Mouse (Mus musculus): Measurements from ENCODE around the gene Casc1.

The Casc1 gene

DNA sequence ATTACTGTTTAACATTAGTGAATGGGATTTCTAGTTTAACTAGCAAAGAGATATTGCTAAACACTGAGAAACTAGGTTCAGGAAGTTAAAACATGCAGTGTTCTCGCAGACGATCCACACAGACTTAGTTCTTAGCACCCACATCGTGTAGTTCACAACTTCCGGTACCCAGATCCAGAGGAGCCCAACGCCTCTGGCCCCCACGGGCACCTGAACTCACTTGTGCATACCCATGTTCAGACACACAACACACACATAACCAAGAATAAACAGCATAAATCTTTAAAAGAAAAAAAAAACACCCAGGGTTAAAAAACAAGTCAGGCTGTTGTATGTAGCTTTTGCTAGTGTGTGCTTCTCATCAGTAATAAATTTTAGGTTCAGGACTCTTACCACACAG is 6.4 kb downstream of the Casc1 start:
- in situ Hi-C loops (cut with MboI, MseI) = no loop called here

DNA sequence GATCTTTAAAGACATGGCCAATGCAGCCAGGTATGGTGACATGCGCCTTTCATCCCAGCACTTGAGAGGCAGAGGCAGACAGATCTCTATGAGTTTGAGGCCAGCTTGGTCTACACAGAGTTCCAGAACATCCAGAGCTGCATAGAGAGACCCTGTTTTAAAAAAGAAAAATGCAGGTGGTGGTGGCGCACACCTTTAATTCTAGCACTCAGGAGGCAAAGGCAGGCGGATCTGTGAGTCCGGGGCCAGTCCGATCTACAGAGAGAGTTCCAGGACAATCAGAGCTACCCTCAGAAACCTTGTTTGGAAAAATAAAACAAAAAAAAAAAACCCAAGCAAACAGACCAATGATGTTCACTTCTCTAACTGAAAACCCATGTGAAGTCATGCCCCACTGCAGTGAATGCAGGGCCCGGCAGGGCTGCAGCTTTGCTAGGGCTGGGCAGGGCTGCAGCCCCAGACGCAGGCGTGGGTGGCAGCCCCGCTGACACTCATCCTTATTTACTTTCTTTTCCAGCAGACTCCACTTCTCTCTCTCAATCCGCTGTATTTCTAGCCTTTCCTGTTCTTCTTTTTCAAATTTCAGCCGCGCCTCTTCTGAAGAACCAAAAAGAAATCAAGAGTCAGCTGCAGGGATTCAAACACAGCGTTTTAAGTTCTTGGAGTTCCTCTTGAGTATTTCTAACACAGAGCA is 8.2 kb downstream of the Casc1 start:
- in situ Hi-C loops (cut with MboI, MseI) = no loop called here

DNA sequence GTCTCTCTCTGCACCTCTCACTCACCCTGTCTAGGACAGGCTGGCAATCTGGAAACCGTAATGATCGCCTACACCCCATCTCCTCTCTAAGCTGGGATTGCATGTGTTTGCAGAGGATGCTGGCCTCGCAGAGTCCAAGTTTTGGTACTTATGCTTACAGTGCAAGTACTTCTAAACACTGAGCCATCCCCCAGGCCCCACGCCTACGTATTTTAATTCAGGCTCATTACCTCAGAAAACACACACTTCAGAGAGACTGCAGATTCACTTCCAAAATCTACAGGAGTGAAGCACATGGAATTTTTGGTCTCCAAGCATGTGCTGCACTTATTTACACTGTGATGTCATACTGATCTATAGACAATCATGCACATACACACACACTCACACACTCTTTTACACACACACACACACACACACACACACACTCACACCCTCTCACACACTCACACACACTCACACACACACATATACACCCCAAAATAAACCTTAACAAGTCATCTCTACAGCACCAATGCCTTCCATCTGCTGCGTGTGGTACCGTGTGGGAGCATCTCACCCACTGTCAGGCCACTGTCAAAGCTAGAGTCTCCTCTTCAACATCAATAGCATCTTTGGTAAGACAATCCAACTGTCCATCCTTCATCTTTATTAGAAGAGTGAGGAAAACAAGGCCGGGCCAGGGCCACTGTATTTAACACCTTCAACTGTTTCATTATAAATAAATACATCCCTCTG is 12.7 kb downstream of the Casc1 start:
- in situ Hi-C loops (cut with MboI, MseI) = loop anchor here in 1 of 2 experiments (5.0 kb wide), 1 partner anchor 149 kb away; no protein-coding TSS in a partner anchor

DNA sequence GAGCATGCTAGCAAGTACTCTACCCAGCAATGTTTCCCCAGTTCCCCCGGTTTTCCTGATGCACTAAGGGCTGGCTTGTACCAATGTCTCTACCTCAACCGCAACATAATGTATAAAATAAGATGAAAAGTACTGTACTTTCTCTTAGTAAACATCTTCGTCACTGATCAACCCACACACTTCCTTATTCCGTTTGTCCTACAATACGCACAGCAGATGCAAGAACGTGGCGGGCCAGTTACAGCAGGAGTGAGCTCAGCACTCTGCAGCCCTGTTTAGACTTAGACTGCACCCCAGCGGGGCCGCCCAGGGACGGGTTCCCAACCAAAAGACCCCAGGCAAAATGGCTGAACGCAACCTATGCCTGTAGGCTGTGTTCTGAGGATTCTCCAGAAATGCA is 17.4 kb downstream of the Casc1 start:
- in situ Hi-C loops (cut with MboI, MseI) = no loop called here

DNA sequence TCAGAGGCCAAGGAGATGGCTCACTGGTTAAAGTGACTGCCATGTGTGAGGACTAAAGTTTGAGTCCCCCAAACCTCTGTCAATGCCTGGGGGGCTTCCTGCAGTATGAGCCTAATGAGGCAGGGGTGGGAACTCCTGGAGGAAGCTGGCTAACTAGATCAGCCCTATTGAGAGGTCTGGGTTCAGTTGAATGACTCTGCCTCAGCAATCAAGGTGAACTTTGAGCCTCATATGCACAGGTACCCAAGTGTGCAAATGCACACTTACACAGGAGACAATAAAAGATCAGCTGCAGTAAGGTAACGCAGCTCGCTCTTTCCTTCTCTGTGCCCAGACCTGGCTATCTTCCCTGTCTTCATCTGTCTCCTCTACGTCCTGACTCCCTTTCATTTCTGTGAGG is 17.8 kb downstream of the Casc1 start:
- in situ Hi-C loops (cut with MboI, MseI) = no loop called here

DNA sequence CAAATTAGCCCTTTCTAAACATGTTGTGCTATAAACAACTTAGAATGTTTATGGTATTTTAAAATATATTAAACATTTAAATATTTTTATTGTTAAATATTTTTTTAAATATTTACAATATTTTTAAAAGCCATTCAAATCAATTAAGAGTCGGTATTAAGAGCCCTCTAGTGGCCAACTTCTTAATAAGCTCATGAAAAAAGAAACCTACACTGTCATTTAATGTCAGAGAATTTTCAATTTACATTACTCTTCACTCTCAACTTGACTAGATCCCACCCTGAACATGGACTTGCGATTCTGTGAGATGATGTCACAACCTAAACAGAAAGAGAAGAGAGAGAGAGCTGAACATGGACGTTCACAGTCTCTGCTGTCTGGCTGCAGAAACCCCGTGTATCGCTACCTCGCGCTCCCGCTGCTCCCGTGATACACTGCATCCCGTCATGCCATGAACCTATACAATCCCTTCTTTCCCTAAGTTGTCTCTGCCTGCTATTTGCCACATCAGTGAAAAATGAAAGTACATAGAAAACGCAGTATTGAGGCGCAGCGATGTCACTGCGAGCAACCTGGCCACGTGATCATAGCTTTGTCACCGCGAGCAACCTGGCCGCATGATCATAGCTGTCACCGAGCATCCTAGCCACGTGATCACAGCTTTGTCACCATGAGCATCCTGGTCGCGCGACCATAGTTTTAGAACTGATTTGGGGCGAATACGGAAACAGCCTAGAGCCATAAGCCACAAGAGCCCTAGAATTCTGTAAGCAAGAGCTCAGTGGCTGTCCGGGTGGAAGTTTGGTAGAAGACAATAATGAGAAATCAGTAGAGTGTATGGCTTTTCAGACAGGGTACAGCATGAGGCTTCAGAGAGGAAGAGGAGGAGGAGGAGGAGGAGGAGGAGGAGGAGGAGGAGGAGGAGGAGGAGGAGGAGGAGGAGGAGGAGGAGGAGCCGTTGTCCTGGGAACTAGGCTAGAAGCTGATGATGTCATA is 23.4 kb downstream of the Casc1 start:
- in situ Hi-C loops (cut with MboI, MseI) = loop anchor here (5.0 kb wide), 1 partner anchor 95 kb away; no protein-coding TSS in a partner anchor

DNA sequence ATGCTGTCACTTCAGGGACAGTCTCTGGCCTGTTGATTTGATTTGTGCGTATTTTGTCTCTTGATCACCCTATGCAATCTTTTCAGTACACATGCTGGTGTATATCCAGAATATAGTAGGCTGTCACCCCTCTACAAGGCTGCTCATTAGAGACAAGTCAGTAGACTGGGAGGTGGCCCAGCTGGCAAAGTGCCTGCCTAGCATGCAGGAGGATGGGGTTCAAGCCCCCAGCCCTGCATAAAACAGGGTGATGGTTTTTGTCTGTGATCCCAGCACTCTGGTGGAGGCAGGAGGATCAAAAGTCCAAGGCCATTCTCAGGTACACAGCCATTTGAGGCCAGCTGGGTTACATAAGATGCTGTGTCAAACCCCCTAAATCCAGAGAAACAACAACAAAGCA is 24.7 kb downstream of the Casc1 start:
- in situ Hi-C loops (cut with MboI, MseI) = loop anchor here (5.0 kb wide), 1 partner anchor 94 kb away; no protein-coding TSS in a partner anchor

DNA sequence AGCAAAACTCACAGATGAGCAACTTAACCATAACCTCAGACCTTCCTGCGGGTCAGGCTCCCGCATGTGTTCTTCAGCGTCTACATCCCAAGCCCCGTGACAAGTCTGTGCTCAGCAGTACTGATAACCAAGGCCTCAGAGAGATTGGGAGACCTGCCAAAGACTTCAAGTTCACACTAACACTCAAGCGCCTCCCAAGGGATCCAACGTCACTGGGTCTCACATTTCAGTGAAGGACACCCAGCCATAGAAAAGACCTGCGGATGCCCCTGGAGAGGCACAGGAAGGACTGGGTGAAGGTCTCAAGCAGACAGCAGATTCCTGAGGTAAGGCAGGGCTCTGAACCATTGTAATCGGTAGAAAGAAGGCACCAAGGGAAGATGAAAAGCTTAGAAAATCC is 28.8 kb downstream of the Casc1 start:
- in situ Hi-C loops (cut with MboI, MseI) = loop anchor here in 1 of 2 experiments (5.0 kb wide), 1 partner anchor 35 kb away; no protein-coding TSS in a partner anchor

DNA sequence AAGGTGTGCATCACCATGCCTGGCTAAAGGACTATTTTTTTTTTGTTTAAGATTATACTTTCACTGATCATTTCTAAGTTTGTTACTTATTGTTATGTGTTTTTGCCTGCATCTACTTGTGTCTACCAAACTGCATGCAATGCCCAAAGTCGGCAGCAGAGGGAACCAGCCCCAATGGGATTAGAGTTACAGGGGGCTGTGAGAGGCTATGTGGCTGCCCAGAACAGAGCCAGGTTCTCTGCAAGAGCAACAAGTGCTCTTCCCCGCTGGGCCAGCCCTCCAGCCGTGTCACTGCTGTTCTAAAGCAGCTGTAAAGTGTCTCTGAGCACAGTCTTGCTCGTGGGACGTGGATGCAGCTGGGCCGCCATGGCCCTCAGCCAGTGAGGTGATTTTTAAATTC is 31.1 kb downstream of the Casc1 start:
- in situ Hi-C loops (cut with MboI, MseI) = loop anchor here in 1 of 2 experiments (5.0 kb wide), 1 partner anchor 32 kb away; no protein-coding TSS in a partner anchor

DNA sequence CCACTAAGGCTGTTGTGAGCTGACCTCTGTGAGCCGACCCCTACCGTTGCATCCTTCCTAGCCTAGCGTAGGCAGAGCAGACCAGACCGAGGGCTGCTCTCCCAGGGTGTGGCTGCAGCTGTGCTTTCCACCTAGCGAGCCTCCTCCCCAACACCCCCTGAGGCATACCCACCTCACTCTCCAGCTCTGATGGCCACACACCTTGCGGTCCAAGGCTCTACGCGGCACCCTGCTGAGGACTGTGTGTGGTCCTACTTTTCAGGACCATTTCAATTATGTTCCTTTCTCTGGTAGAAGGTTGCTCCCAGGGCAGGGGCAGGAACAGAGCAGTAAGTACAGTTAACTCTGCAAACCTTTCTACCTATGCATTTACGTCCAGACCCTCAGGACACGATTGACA is 34.3 kb downstream of the Casc1 start:
- in situ Hi-C loops (cut with MboI, MseI) = no loop called here

DNA sequence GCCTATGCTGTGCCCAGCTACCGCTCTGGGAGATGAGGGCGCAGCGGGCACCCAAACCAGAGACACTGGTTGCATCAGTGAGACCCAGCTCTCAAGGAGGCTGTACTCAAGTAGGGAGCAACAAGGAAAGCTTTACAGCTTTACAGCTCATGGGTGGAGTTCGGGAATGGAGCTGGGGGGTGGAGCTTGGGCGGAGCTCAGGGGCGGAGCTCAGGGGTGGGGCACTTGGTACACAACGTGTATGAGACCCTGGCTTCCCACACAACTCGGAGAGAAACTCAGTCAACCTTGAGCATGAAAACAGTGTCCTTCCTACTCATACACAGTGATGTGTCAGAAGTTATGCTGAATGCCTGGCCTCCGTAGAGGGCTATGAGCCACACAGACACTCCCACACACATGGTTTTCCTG is 35.2 kb downstream of the Casc1 start:
- in situ Hi-C loops (cut with MboI, MseI) = no loop called here

DNA sequence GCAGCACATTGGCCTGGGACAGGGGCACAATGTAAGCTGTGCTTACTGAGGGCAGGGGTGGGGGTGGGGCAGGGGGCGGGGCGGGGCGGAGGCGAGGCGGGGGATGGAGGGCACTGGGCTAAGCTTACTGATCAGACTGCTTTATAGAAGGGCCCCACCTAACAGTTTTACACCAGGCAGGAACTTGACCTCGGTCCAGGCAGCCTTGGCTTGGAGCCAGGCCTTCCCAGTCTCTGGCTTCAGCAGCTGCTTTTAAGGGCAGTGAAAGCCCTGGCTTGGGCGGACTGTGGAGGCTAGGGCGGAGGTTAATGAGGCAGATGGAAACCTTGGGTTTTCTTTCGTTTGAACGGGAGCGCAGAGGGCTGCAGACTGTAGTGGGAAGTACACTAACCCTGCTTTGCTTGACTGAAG is 37.0 kb downstream of the Casc1 start:
- in situ Hi-C loops (cut with MboI, MseI) = no loop called here

DNA sequence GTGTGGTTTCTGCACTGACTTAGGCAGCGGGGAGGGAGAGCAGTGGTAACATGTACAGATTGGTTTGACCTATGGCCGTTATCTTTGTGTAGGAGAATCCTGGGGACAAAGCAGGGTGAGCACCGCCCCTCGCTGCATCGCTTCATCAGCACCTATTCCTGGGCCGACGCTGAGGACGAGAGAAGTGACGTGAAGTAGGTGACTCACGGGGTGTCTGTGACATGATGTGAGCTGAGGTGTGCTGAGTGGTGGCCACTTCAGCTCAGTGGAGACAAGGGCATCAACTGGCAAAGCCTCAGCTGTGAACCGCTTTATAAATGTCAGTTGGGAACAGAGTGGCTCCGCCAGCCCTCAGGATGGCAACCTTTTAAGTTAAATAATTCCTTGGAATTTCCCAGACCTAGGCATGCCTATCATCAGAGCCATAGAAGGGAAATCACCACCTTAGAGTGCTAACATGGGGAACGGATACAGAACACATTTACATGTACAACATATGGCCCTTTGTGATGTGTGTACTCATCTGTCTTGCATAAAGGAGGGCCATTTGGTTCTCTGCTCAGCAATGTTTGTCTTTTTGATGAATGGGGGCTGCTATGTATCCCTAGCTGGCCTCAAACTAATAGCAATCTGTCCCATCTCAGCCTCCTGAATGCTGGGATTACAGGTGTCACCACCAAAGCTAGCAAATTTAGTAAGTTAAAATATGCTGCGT is 38.8 kb downstream of the Casc1 start:
- in situ Hi-C loops (cut with MboI, MseI) = no loop called here

DNA sequence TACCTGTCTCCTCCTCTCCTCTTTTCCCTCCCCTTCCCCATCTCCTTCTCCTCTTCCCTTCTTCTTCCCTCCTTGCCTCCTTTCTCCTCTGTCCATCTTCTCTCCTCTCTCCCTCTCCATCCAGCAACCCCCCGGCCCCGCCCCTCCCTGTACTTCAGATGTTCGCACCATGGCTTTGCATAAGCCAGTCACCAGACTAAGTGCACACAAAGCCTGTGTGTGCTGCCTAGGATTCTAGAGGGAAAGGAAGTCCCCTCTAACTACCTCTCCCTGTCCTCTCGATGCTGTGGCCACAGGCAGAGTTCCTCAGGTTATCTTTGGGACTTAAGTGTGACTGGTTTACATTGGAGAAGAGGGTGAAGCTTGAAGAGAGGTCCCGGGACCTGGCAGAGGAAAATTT is 50.2 kb downstream of the Casc1 start:
- in situ Hi-C loops (cut with MboI, MseI) = no loop called here

DNA sequence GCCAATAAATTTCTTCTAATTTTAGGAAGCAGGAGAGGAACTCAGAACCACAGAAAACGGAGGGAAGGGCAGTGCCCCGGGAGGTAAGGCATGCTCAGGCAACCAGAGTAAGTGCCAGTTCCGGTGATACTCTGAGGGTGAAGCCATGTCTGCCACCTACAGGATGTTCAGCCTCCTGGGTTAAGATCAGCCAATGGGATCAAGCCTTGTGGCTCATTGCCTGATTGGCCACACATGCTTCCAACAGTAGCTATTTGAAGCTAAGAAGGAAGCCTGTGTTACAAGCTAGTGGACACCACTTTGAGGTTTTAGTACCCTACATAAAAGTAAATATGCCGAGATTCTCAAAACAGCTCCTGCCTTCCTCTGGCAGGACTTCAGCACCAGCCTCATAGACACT is 52.2 kb downstream of the Casc1 start:
- in situ Hi-C loops (cut with MboI, MseI) = no loop called here

DNA sequence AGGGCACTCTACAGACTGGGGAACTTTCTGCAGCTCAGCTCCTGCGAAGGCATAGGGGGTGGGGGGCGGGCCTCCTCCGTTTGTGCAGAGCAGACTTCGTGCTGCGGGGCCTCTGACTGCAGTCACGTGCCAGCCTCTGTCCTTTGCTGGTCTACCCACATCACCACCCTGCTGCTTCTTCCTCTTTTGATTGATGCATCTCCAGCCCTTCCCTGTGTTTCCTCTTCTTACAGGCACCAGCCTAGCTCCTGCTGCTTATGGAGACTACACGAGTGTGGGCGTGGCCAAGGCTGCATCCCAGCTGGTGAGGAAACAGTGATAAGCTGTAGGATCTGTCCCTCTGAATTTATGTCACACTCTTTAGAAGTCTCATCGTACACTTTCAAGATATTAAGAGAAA is 61.8 kb downstream of the Casc1 start:
- in situ Hi-C loops (cut with MboI, MseI) = loop anchor here in 1 of 2 experiments (5.0 kb wide), 1 partner anchor 33 kb away; no protein-coding TSS in a partner anchor

DNA sequence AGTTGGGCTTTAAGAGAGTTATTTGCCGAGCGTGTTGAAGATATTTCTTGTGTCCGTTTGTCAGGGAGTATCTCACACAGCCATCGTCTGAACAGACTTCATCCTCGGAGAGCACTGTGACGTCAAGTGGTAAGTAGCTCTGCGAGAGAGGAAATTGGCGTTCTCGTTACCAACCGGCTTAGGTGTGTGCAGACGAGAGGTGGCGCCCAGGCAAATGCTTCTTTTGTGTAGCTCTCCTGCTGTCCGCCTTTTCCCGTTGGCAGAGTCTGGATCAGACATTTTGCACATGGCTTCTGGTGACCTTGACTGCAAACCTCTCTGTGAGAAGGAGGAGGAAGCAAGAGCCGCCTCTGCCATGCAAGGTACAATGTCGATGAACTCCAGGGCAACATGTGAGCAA is 63.1 kb downstream of the Casc1 start:
- in situ Hi-C loops (cut with MboI, MseI) = loop anchor here in 1 of 2 experiments (5.0 kb wide), 1 partner anchor 35 kb away; no protein-coding TSS in a partner anchor

DNA sequence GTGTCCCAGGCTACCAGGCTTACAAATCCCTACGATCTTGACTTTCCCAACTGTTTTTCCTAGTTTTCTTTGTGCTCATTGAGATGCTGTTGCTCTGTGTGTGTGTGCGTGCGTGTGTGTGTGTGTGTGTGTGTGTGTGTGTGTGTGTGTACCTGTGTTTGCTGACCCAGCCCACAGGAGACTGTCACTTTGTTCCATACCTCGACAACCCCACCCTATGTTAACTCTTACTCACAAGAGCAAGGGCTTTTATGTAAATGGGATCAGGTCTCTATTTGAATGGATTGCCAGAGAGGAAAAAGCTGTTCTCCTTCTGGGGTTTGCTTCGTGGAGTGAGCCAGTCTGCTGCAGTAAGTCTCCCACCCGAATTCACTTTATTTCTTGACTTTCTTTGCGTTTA is 65.6 kb downstream of the Casc1 start:
- in situ Hi-C loops (cut with MboI, MseI) = loop anchor here in 1 of 2 experiments (5.0 kb wide), 1 partner anchor 37 kb away; no protein-coding TSS in a partner anchor

DNA sequence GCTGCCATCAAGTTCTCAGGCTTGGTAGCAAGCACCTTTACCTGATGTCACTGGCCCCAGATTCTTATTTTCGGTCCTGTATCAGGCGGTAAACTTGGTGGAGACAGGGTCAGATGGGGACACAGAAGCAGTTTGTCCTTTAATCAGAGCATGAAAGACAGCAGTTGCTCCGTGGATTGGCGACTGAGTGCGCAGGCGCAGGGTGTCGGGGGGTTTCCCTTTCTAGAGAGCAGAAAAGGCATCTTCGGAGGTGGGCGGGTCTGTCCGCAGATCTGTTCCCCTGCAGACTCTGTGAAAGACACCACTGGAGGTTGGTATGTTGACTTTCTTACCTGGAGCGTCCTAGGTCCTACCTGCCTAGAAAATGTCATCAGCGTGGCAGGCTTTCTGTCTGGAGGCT is 69.0 kb downstream of the Casc1 start:
- in situ Hi-C loops (cut with MboI, MseI) = no loop called here

DNA sequence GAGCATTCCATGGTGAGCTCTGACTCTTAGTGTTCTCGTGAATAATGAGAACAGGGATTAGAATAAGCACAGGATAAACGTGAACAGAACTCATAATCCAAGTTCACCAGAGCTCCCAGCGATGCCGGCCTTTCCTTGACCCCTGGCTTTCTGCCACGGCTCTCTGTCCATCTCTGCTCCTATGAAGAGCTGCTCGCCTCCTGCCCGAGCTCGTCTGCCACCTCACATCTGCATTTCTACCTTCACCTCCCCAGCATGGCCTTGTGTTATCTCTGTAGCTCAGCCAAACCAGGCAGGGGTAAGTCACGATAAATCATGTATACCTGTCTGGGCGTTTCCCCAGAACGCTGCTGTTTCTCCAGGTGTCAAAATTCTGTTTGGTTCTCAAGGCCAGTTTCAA is 70.1 kb downstream of the Casc1 start:
- in situ Hi-C loops (cut with MboI, MseI) = no loop called here
